Mouse (Mus musculus) myocyte (in vitro differentiated cells): ENCODE data around the gene Galnt14.

ENCODE experiments used
- CEBPB ChIP-seq: IDR thresholded peaks from 2 replicates; pipeline ENCODE4 v1.6.1; 2011; ENCODE audit warnings: mild to moderate bottlenecking, moderate library complexity; ENCODE audit not compliant: poor library complexity, insufficient read depth, severe bottlenecking
- POLR2A ChIP-seq: IDR thresholded peaks from one replicate; pipeline ENCODE4 v1.6.1; 2011; ENCODE audit warnings: low read depth, mild to moderate bottlenecking, control low read depth, moderate library complexity; ENCODE audit not compliant: insufficient read length
- TCF12 ChIP-seq: IDR thresholded peaks from one replicate; pipeline ENCODE4 v1.6.1; 2011; ENCODE audit warnings: mild to moderate bottlenecking, control low read depth; ENCODE audit not compliant: poor library complexity, insufficient read depth, severe bottlenecking
- USF1 ChIP-seq: IDR thresholded peaks from one replicate; pipeline ENCODE4 v1.6.1; 2011; ENCODE audit warnings: low read depth, mild to moderate bottlenecking, control low read depth, moderate library complexity

- TF ChIP-seq CEBPB (no peak), POLR2A (no peak), USF1 (no peak), TCF12 (no peak)
Observed at GRCm38 (mm10) chr17:73713347-73713746, 3.1 kb upstream of the Galnt14 start.
